Mouse (Mus musculus) heart, postnatal 0 days (tissue): ENCODE measurements at regions not wholly inside any gene's neighbourhood (a gene's known extent, or its start where the extent isn't known, plus 50 kb on each side); places are given as distances from the start of the nearest gene placed in this dataset.

Source experiments
- ATAC-seq: fragments of 200-750 bp; cut with Nextera tagmentation; 2 replicates; pipeline ENCODE4 v1.8.0; 2017; ENCODE audit warnings: low read depth, moderate number of reproducible peaks, moderate library complexity; ENCODE audit not compliant: insufficient read depth
- DNase-seq: peaks from one replicate; pipeline ENCODE4 v3.0.0-alpha.2; 2016; ENCODE audit warnings: low spot score
- H3K27ac ChIP-seq: fragments of 300-500 bp; sonication (generic); 2 replicates; pipeline ENCODE4 v1.5.1; 2014; ENCODE audit warnings: low read depth, mild to moderate bottlenecking
- H3K27me3 ChIP-seq: fragments of 300-500 bp; sonication (generic); 2 replicates; pipeline ENCODE4 v1.6.1; 2014; ENCODE audit warnings: low read length, mixed read lengths; ENCODE audit not compliant: control insufficient read depth, insufficient read depth
- H3K36me3 ChIP-seq: fragments of 300-500 bp; sonication (generic); replicated peaks from 2 replicates; pipeline ENCODE4 v1.6.1; 2014; ENCODE audit warnings: low read length, mixed read lengths; ENCODE audit not compliant: control insufficient read depth, insufficient read depth
- H3K4me1 ChIP-seq: fragments of 300-500 bp; sonication (generic); 2 replicates; pipeline ENCODE4 v1.6.1; 2014; ENCODE audit warnings: antibody characterized with exemption; ENCODE audit not compliant: control insufficient read depth, insufficient read depth
- H3K4me2 ChIP-seq: fragments of 300-500 bp; sonication (generic); 2 replicates; pipeline ENCODE4 v1.6.1; 2014; ENCODE audit warnings: low read depth, mild to moderate bottlenecking, low read length, moderate library complexity
- H3K4me3 ChIP-seq: fragments of 300-500 bp; sonication (generic); 2 replicates; pipeline ENCODE4 v1.5.1; 2014; ENCODE audit warnings: low read depth, low read length
- H3K9ac ChIP-seq: fragments of 300-500 bp; sonication (generic); replicated peaks from 2 replicates; pipeline ENCODE4 v1.6.1; 2014; ENCODE audit warnings: low read depth, low read length, mixed read lengths
- H3K9me3 ChIP-seq: fragments of 300-500 bp; sonication (generic); replicated peaks from 2 replicates; pipeline ENCODE4 v1.6.1; 2016; ENCODE audit warnings: low read length; ENCODE audit not compliant: control insufficient read depth
- CTCF ChIP-seq: IDR thresholded peaks from 2 replicates; pipeline ENCODE4 v1.5.1; 2016; ENCODE audit warnings: antibody characterized with exemption, control low read depth, low read depth
- EP300 ChIP-seq: IDR thresholded peaks from 2 replicates; pipeline ENCODE4 v1.6.1; 2016; ENCODE audit warnings: antibody characterized with exemption, low read depth
- WGBS: fragments of 180-500 bp; shearing (Covaris S2); extraction: QIAGEN DNeasy Blood & Tissue Kit; methylation state at CpG from one replicate; pipeline ENCODE4 v1.1.7; 2014; 5-methylcytosine and 5-hydroxymethylcytosine counted together

- no peak for ATAC-seq
- Histone ChIP-seq H3K9me3 (no peaks in the 10 kb centered on the region), H3K36me3 (no peaks in the 10 kb centered on the region), H3K9ac (no peak overlapping the region), H3K4me3 (no peak overlapping the region), H3K4me2 (no peak overlapping the region), H3K27ac (no peak overlapping the region), H3K4me1 (no peaks in the 10 kb centered on the region), H3K27me3 (no peaks in the 10 kb centered on the region)
- TF ChIP-seq EP300 (no peak), CTCF (no peak)
- no peak for DNase-seq
- WGBS: 76% methylated on average over 3 of the region's 3 CpGs
Measured at GRCm38 (mm10) chr17:4903129-4903528, 91.0 kb upstream of the Arid1b start.

- H3K4me2 ChIP-seq: peak overlapping the region; percentile 88
- no peak overlapping the region for H3K9ac ChIP-seq
- H3K4me3 ChIP-seq: no peak overlapping the region
- no peaks in the 10 kb centered on the region for H3K9me3 ChIP-seq
- DNase-seq (no peak), ATAC-seq (no peak)
- 63% methylated on average over 3 of the region's 3 CpGs for WGBS
- no peak overlapping the region; the same call in 1 of the 2 replicates for H3K27ac ChIP-seq
- H3K27me3 ChIP-seq: no peaks in the 10 kb centered on the region
- peaks cover 6% of the 10 kb centered on the region; the same call in 1 of the 2 replicates for H3K4me1 ChIP-seq
- TF ChIP-seq EP300 (no peak), CTCF (no peak)
- no peaks in the 10 kb centered on the region for H3K36me3 ChIP-seq
Measured at GRCm38 (mm10) chr17:4906504-4906903, 87.6 kb upstream of the Arid1b start.

GRCm38 (mm10) chr17:4907181-4907752 lies 86.9 kb upstream of the Arid1b start:
- under 1% methylated on average over 13 of the region's 14 CpGs for WGBS
- Histone ChIP-seq H3K4me1 (peaks cover 6% of the 10 kb centered on the region; the same call in 1 of the 2 replicates), H3K9me3 (no peaks in the 10 kb centered on the region), H3K36me3 (no peaks in the 10 kb centered on the region), H3K9ac (peak overlapping the region; percentile 83), H3K27ac (peak overlapping the region; percentile 97), H3K4me3 (peak overlapping the region; percentile 66), H3K27me3 (no peaks in the 10 kb centered on the region), H3K4me2 (peak overlapping the region; percentile 88)
- ATAC-seq (no peak), DNase-seq (peak; percentile 65)
- TF ChIP-seq CTCF: no peak
- no peak for TF ChIP-seq EP300

- H3K9ac ChIP-seq: peak overlapping the region; percentile 83
- no peaks in the 10 kb centered on the region for H3K27me3 ChIP-seq
- TF ChIP-seq EP300 (no peak), CTCF (no peak)
- H3K4me2 ChIP-seq: peak overlapping the region; percentile 88
- H3K36me3 ChIP-seq: no peaks in the 10 kb centered on the region
- WGBS: under 1% methylated on average over 78 of the region's 85 CpGs
- DNase-seq (peak; percentile 91), ATAC-seq (peak; percentile 95)
- H3K4me3 ChIP-seq: peak overlapping the region; percentile 66
- H3K4me1 ChIP-seq: peaks cover 6% of the 10 kb centered on the region; the same call in 1 of the 2 replicates
- peak overlapping the region; percentile 97 for H3K27ac ChIP-seq
- no peaks in the 10 kb centered on the region for H3K9me3 ChIP-seq
Measured at GRCm38 (mm10) chr17:4907841-4908571, 86.1 kb upstream of the Arid1b start.

- WGBS: 0% methylated on average over 17 of the region's 17 CpGs
- H3K9me3 ChIP-seq: no peaks in the 10 kb centered on the region
- no peak for ATAC-seq
Measured at GRCm38 (mm10) chr17:4908572-4908965, 85.6 kb upstream of the Arid1b start.

More at GRCm38 (mm10) chr17:4908572-4908965, 85.6 kb upstream of the Arid1b start:
- peak overlapping the region; percentile 88 for H3K4me2 ChIP-seq
- peak overlapping the region; percentile 66 for H3K4me3 ChIP-seq
- H3K27ac ChIP-seq: peak overlapping the region; percentile 97
- no peaks in the 10 kb centered on the region for H3K27me3 ChIP-seq
- peaks cover 6% of the 10 kb centered on the region; the same call in 1 of the 2 replicates for H3K4me1 ChIP-seq
- H3K36me3 ChIP-seq: no peaks in the 10 kb centered on the region
- TF ChIP-seq CTCF (no peak), EP300 (no peak)
- DNase-seq: no peak
- peak overlapping the region; percentile 83 for H3K9ac ChIP-seq
